Mouse (Mus musculus): ENCODE measurements at regions not wholly inside any gene's neighbourhood (a gene's known extent, or its start where the extent isn't known, plus 50 kb on each side); places are given as distances from the start of the nearest gene placed in this dataset.

- Histone ChIP-seq H3K27ac (no peak overlapping the region), H3K27me3 (no peaks in the 10 kb centered on the region), H3K4me3 (no peak overlapping the region), H3K9ac (no peak overlapping the region), H3K36me3 (no peaks in the 10 kb centered on the region), H3K9me3 (no peaks in the 10 kb centered on the region), H3K4me1 (peaks cover 18% of the 10 kb centered on the region; the same call in 1 of the 2 replicates), H3K4me2 (replicated peaks) (no peak overlapping the region)
- 49% methylated on average over 3 of the region's 3 CpGs for WGBS
- no peak for ATAC-seq (ENCODE audit: insufficient number of reproducible peaks, insufficient read depth, low FRiP score, low TSS enrichment)
Observed at GRCm38 (mm10) chr13:112187226-112187625, 101.0 kb upstream of the Ankrd55 start.

- 58% methylated on average over 7 of the region's 7 CpGs for whole genome bisulfite sequencing
Observed at GRCm38 (mm10) chr13:112188313-112188712, 99.9 kb upstream of the Ankrd55 start.

GRCm38 (mm10) chr13:112188741-112189476, 99.3 kb upstream of the Ankrd55 start:
- H3K4me2 ChIP-seq (replicated peaks): no peak overlapping the region
- no peak overlapping the region for H3K4me3 ChIP-seq
- WGBS: 87% methylated on average over 18 of the region's 18 CpGs
- H3K9ac ChIP-seq: no peak overlapping the region
- ATAC-seq (ENCODE audit: insufficient number of reproducible peaks, insufficient read depth, low FRiP score, low TSS enrichment): no peak
- no peak overlapping the region for H3K27ac ChIP-seq
- H3K9me3 ChIP-seq: no peaks in the 10 kb centered on the region
- H3K4me1 ChIP-seq: peaks cover 22% of the 10 kb centered on the region; the same call in 1 of the 2 replicates
- H3K27me3 ChIP-seq: no peaks in the 10 kb centered on the region
- no peaks in the 10 kb centered on the region for H3K36me3 ChIP-seq

More at GRCm38 (mm10) chr13:112188313-112188712, 99.9 kb upstream of the Ankrd55 start:
- Histone ChIP-seq H3K4me1 (peaks cover 22% of the 10 kb centered on the region; the same call in 1 of the 2 replicates), H3K27me3 (no peaks in the 10 kb centered on the region), H3K36me3 (no peaks in the 10 kb centered on the region), H3K9me3 (no peaks in the 10 kb centered on the region), H3K4me2 (replicated peaks) (no peak overlapping the region), H3K9ac (no peak overlapping the region), H3K27ac (no peak overlapping the region), H3K4me3 (no peak overlapping the region)
- ATAC-seq (ENCODE audit: insufficient number of reproducible peaks, insufficient read depth, low FRiP score, low TSS enrichment): no peak

GRCm38 (mm10) chr13:112189605-112190004, 98.6 kb upstream of the Ankrd55 start:
- no peak for ATAC-seq (ENCODE audit: insufficient number of reproducible peaks, insufficient read depth, low FRiP score, low TSS enrichment)
- H3K4me1 ChIP-seq: peaks cover 22% of the 10 kb centered on the region; the same call in 1 of the 2 replicates
- H3K4me2 ChIP-seq (replicated peaks): no peak overlapping the region
- 39% methylated on average over 5 of the region's 5 CpGs for WGBS
- H3K9ac ChIP-seq: no peak overlapping the region
- H3K27ac ChIP-seq: no peak overlapping the region
- H3K27me3 ChIP-seq: no peaks in the 10 kb centered on the region
- no peaks in the 10 kb centered on the region for H3K9me3 ChIP-seq
- H3K4me3 ChIP-seq: no peak overlapping the region
- H3K36me3 ChIP-seq: no peaks in the 10 kb centered on the region

GRCm38 (mm10) chr13:112192192-112192905, 95.9 kb upstream of the Ankrd55 start:
- H3K27me3 ChIP-seq: no peaks in the 10 kb centered on the region
- no peak overlapping the region for H3K9ac ChIP-seq
- H3K27ac ChIP-seq: no peak overlapping the region
- WGBS: 27% methylated on average over 9 of the region's 9 CpGs
- H3K4me2 ChIP-seq (replicated peaks): no peak overlapping the region
- no peaks in the 10 kb centered on the region for H3K9me3 ChIP-seq
- no peak for ATAC-seq (ENCODE audit: insufficient number of reproducible peaks, insufficient read depth, low FRiP score, low TSS enrichment)
- H3K4me3 ChIP-seq: no peak overlapping the region
- H3K36me3 ChIP-seq: no peaks in the 10 kb centered on the region
- peaks cover 26% of the 10 kb centered on the region for H3K4me1 ChIP-seq

GRCm38 (mm10) chr13:112193676-112194075, 94.6 kb upstream of the Ankrd55 start:
- H3K9me3 ChIP-seq: no peaks in the 10 kb centered on the region
- H3K27ac ChIP-seq: no peak overlapping the region
- H3K27me3 ChIP-seq: no peaks in the 10 kb centered on the region
- no peaks in the 10 kb centered on the region for H3K36me3 ChIP-seq
- no peak overlapping the region for H3K4me2 ChIP-seq (replicated peaks)
- no peak overlapping the region for H3K4me3 ChIP-seq
- H3K9ac ChIP-seq: 0 out of 2 replicates have a peak overlapping the region, but pooled peaks have one; percentile 8
- no peak for ATAC-seq (ENCODE audit: insufficient number of reproducible peaks, insufficient read depth, low FRiP score, low TSS enrichment)
- 61% methylated on average over 5 of the region's 5 CpGs for WGBS
- H3K4me1 ChIP-seq: peaks cover 33% of the 10 kb centered on the region

- no peak overlapping the region for H3K4me3 ChIP-seq
- H3K27me3 ChIP-seq: no peaks in the 10 kb centered on the region
- H3K9me3 ChIP-seq: no peaks in the 10 kb centered on the region
- WGBS: 61% methylated on average over 5 of the region's 5 CpGs
- no peak overlapping the region for H3K27ac ChIP-seq
- ATAC-seq (ENCODE audit: insufficient number of reproducible peaks, insufficient read depth, low FRiP score, low TSS enrichment): no peak
- no peak overlapping the region for H3K9ac ChIP-seq
- H3K4me1 ChIP-seq: peaks cover 23% of the 10 kb centered on the region
- no peaks in the 10 kb centered on the region for H3K36me3 ChIP-seq
- no peak overlapping the region for H3K4me2 ChIP-seq (replicated peaks)
Observed at GRCm38 (mm10) chr13:112194991-112195390, 93.3 kb upstream of the Ankrd55 start.

- ATAC-seq (ENCODE audit: insufficient number of reproducible peaks, insufficient read depth, low FRiP score, low TSS enrichment): no peak
- no peaks in the 10 kb centered on the region for H3K27me3 ChIP-seq
- H3K27ac ChIP-seq: no peak overlapping the region
- peak overlapping the region; percentile 47 for H3K4me2 ChIP-seq (replicated peaks)
- no peaks in the 10 kb centered on the region for H3K9me3 ChIP-seq
- peaks cover 22% of the 10 kb centered on the region for H3K4me1 ChIP-seq
- WGBS: 3% methylated on average over 13 of the region's 13 CpGs
- H3K36me3 ChIP-seq: no peaks in the 10 kb centered on the region
- H3K4me3 ChIP-seq: peak overlapping the region; percentile 9; the same call in 1 of the 2 replicates
- H3K9ac ChIP-seq: no peak overlapping the region
Observed at GRCm38 (mm10) chr13:112196789-112197188, 91.5 kb upstream of the Ankrd55 start.

GRCm38 (mm10) chr13:112203721-112204120, 84.5 kb upstream of the Ankrd55 start:
- Histone ChIP-seq H3K9me3 (no peaks in the 10 kb centered on the region), H3K4me3 (no peak overlapping the region), H3K27me3 (no peaks in the 10 kb centered on the region), H3K4me1 (no peaks in the 10 kb centered on the region; the same call in 1 of the 2 replicates), H3K9ac (no peak overlapping the region), H3K27ac (no peak overlapping the region), H3K4me2 (replicated peaks) (no peak overlapping the region), H3K36me3 (no peaks in the 10 kb centered on the region)
- WGBS: 82% methylated on average over 8 of the region's 8 CpGs
- ATAC-seq (ENCODE audit: insufficient number of reproducible peaks, insufficient read depth, low FRiP score, low TSS enrichment): no peak

- no peaks in the 10 kb centered on the region for H3K9me3 ChIP-seq
- ATAC-seq (ENCODE audit: insufficient number of reproducible peaks, insufficient read depth, low FRiP score, low TSS enrichment): no peak
- H3K4me2 ChIP-seq (replicated peaks): no peak overlapping the region
- H3K4me1 ChIP-seq: no peaks in the 10 kb centered on the region; the same call in 1 of the 2 replicates
- WGBS: 78% methylated on average over 3 of the region's 3 CpGs
- H3K9ac ChIP-seq: no peak overlapping the region
- H3K4me3 ChIP-seq: no peak overlapping the region
- no peaks in the 10 kb centered on the region for H3K36me3 ChIP-seq
- no peak overlapping the region for H3K27ac ChIP-seq
- H3K27me3 ChIP-seq: no peaks in the 10 kb centered on the region
Observed at GRCm38 (mm10) chr13:112204204-112204603, 84.0 kb upstream of the Ankrd55 start.

GRCm38 (mm10) chr13:112204813-112205212, 83.4 kb upstream of the Ankrd55 start:
- no peak overlapping the region for H3K4me3 ChIP-seq
- ATAC-seq (ENCODE audit: insufficient number of reproducible peaks, insufficient read depth, low FRiP score, low TSS enrichment): no peak
- no peaks in the 10 kb centered on the region; the same call in 1 of the 2 replicates for H3K4me1 ChIP-seq
- H3K36me3 ChIP-seq: no peaks in the 10 kb centered on the region
- H3K9ac ChIP-seq: no peak overlapping the region
- H3K27me3 ChIP-seq: no peaks in the 10 kb centered on the region
- WGBS: 65% methylated on average over 5 of the region's 5 CpGs
- H3K27ac ChIP-seq: no peak overlapping the region
- H3K4me2 ChIP-seq (replicated peaks): no peak overlapping the region
- H3K9me3 ChIP-seq: no peaks in the 10 kb centered on the region

Measured in embryonic facial prominence, embryonic 12.5 days (tissue).